Mouse (Mus musculus) neural tube, embryonic 12.5 days (tissue): ENCODE data around the gene Zfp457. TPM values are rescaled to one million over a fixed set of nuclear protein-coding genes. Genes with fewer than 3 reads are reported as not detected.

Experiments used
- polyA plus RNA-seq: library from polyadenylated mRNA; unstranded; fragments of >200 nt; fragmentation: Nextera tagmentation; extraction: Ambion mirVana; gene quantifications from 2 replicates; pipeline ENCODE4 v1.2.1, GENCODE M21; 2016

The Zfp457 gene
- polyA plus RNA-seq, 1 experiment from 2014 or later = 0.68 TPM

Other genes starting within 250 kb of the Zfp457 start
- 4.6 and 5.5 TPM in 2 replicates for gene Zfp712, start 245.3 kb downstream of the Zfp457 start, polyA plus RNA-seq
- gene Zfp708, start 208.5 kb downstream of the Zfp457 start, polyA plus RNA-seq = 7.2 and 7.3 TPM in 2 replicates
- 1.3 and 1.6 TPM in 2 replicates for gene Gm28557, start 197.9 kb downstream of the Zfp457 start, polyA plus RNA-seq
- 0.16 and 0.19 TPM in 2 replicates for gene Rslcan18, start 190.2 kb downstream of the Zfp457 start, polyA plus RNA-seq
- 1.8 and 3.8 TPM in 2 replicates for gene Zfp759, start 184.8 kb downstream of the Zfp457 start, polyA plus RNA-seq
- gene Rsl1, start 133.3 kb downstream of the Zfp457 start, polyA plus RNA-seq = 5.4 and 5.5 TPM in 2 replicates
- 1.4 and 2.1 TPM in 2 replicates for gene Zfp455, start 112.0 kb downstream of the Zfp457 start, polyA plus RNA-seq
- 3.4 and 3.8 TPM in 2 replicates for gene Zfp458, start 28.0 kb downstream of the Zfp457 start, polyA plus RNA-seq
- 1.7 and 2.0 TPM in 2 replicates for gene Zfp595, start 26.1 kb upstream of the Zfp457 start, polyA plus RNA-seq
- not detected in 2 replicates for gene Gm28044, start 54.1 kb upstream of the Zfp457 start, polyA plus RNA-seq
- gene Zfp953, start 54.1 kb upstream of the Zfp457 start, polyA plus RNA-seq = 0.66 and 0.93 TPM in 2 replicates
- gene Gm28041, start 69.2 kb upstream of the Zfp457 start, polyA plus RNA-seq = not detected in 2 replicates
- 0.82 and 1.1 TPM in 2 replicates for gene Zfp456, start 69.3 kb upstream of the Zfp457 start, polyA plus RNA-seq
- gene Zfp429, start 93.3 kb upstream of the Zfp457 start, polyA plus RNA-seq = 3.0 and 3.2 TPM in 2 replicates
- 0.52 TPM in 2 replicates for gene Zfp459, start 114.9 kb upstream of the Zfp457 start, polyA plus RNA-seq
- gene Zfp874a, start 145.1 kb upstream of the Zfp457 start, polyA plus RNA-seq = 6.7 and 7.0 TPM in 2 replicates
- 2.2 TPM in 2 replicates for gene Zfp874b, start 177.8 kb upstream of the Zfp457 start, polyA plus RNA-seq
- gene Zfp58, start 194.1 kb upstream of the Zfp457 start, polyA plus RNA-seq = 13.7 and 14.7 TPM in 2 replicates
- gene Gm26965, start 219.7 kb upstream of the Zfp457 start, polyA plus RNA-seq = not detected in 2 replicates
- 34.9 and 35.9 TPM in 2 replicates for gene Zfp87, start 219.7 kb upstream of the Zfp457 start, polyA plus RNA-seq
- 15.5 and 16.6 TPM in 2 replicates for gene Zfp748, start 247.3 kb upstream of the Zfp457 start, polyA plus RNA-seq